Mouse (Mus musculus): ENCODE data around the gene Tpr. TPM values are rescaled to one million over a fixed set of nuclear protein-coding genes. Genes with fewer than 3 reads are reported as not detected.

The Tpr gene
- polyA plus RNA-seq (2015; fragmentation: Nextera tagmentation; extraction: Ambion mirVana) = 96.2 and 101 TPM in 2 replicates

GRCm38 (mm10) chr1:150392638-150393487 lies at the start of gene Tpr, which contains the start of gene Odr4:
Tpr (plus strand) TSS chr1:150392838.
Odr4 (minus strand) TSS chr1:150393080.

GRCm38 (mm10) chr1:150466132-150466531 lies 73.5 kb downstream of the Tpr start, which contains the start of gene Prg4:
Prg4 (minus strand) TSS chr1:150466165.

Other genes starting within 250 kb of the Tpr start
- not detected in 2 replicates for gene Pdc, start 73.4 kb upstream of the Tpr start, polyA plus RNA-seq (2015; fragmentation: Nextera tagmentation; extraction: Ambion mirVana)
- gene Odr4, start 242 bp downstream of the Tpr start, polyA plus RNA-seq (2015; fragmentation: Nextera tagmentation; extraction: Ambion mirVana) = 42.6 and 45.1 TPM in 2 replicates
- gene Prg4, start 73.3 kb downstream of the Tpr start, polyA plus RNA-seq (2015; fragmentation: Nextera tagmentation; extraction: Ambion mirVana) = 0.30 and 1.9 TPM in 2 replicates